Mouse (Mus musculus): ENCODE measurements around the gene Ubl7. TPM values are rescaled to one million over a fixed set of nuclear protein-coding genes. Genes with fewer than 3 reads are reported as not detected.

The Ubl7 gene
- polyA plus RNA-seq, 1 experiment from 2014 or later = 91.4 TPM

- Histone ChIP-seq H3K9me3 (ENCODE audit: control insufficient read depth, low read length) (no peaks in the 10 kb centered on the region), H3K4me3 (ENCODE audit: low read depth, low read length) (no peak overlapping the region), H3K27me3 (replicated peaks; ENCODE audit: control insufficient read depth, insufficient read depth, low read length) (no peaks in the 10 kb centered on the region), H3K36me3 (ENCODE audit: control insufficient read depth, insufficient read depth, low read length) (peaks cover 36% of the 10 kb centered on the region), H3K27ac (ENCODE audit: low read depth) (no peak overlapping the region), H3K9ac (ENCODE audit: low read length) (no peak overlapping the region), H3K4me1 (replicated peaks; ENCODE audit: control insufficient read depth, insufficient read depth, low read length) (no peaks in the 10 kb centered on the region), H3K4me2 (ENCODE audit: low read length) (no peak overlapping the region)
- ATAC-seq (replicated peaks; ENCODE audit: low FRiP score, low TSS enrichment, low read depth) (no peak), DNase-seq (ENCODE audit: low spot score) (no peak)
- WGBS = 83% methylated on average over 5 of the region's 5 CpGs
Observed at GRCm38 (mm10) chr9:57931166-57931767, 20.5 kb downstream of the Ubl7 start.

DNA sequence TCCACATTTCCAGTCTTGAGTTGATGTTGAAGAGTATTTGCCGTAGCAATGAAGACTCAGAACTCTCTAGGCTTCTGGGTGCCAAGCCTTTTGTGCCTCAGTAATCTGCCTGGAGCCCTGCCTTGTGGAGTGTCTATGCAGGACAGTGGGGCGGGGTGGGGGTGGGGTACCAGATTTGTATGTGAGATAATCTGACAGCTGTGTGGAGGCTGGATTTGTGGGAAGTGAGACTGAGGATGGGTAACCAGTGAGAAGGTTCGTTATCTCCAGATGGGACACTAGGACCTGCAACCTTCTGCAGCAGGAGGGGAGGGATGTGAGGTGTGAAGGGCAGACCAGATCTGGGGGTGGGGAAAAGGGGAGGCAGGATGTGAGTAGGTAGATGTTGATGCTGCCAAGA, 21.5 kb downstream of the Ubl7 start:
- H3K4me3 ChIP-seq (ENCODE audit: low read depth, low read length) = no peak overlapping the region
- no peak overlapping the region for H3K27ac ChIP-seq (ENCODE audit: low read depth)
- WGBS = 66% methylated on average over 3 of the region's 3 CpGs
- no peaks in the 10 kb centered on the region; the same call in 1 of the 2 replicates for H3K27me3 ChIP-seq (replicated peaks; ENCODE audit: control insufficient read depth, insufficient read depth, low read length)
- DNase-seq (ENCODE audit: low spot score) (no peak), ATAC-seq (replicated peaks; ENCODE audit: low FRiP score, low TSS enrichment, low read depth) (no peak)
- peaks cover 26% of the 10 kb centered on the region; the same call in 1 of the 2 replicates for H3K36me3 ChIP-seq (ENCODE audit: control insufficient read depth, insufficient read depth, low read length)
- H3K9me3 ChIP-seq (ENCODE audit: control insufficient read depth, low read length) = no peaks in the 10 kb centered on the region
- no peak overlapping the region for H3K9ac ChIP-seq (ENCODE audit: low read length)
- no peak overlapping the region for H3K4me2 ChIP-seq (ENCODE audit: low read length)
- H3K4me1 ChIP-seq (replicated peaks; ENCODE audit: control insufficient read depth, insufficient read depth, low read length) = no peaks in the 10 kb centered on the region

GRCm38 (mm10) chr9:57932831-57933602, 22.2 kb downstream of the Ubl7 start:
- H3K4me2 ChIP-seq (ENCODE audit: low read length) = no peak overlapping the region
- WGBS = 74% methylated on average over 6 of the region's 6 CpGs
- peaks cover 20% of the 10 kb centered on the region; the same call in 1 of the 2 replicates for H3K36me3 ChIP-seq (ENCODE audit: control insufficient read depth, insufficient read depth, low read length)
- H3K27me3 ChIP-seq (replicated peaks; ENCODE audit: control insufficient read depth, insufficient read depth, low read length) = peaks cover 4% of the 10 kb centered on the region
- H3K9me3 ChIP-seq (ENCODE audit: control insufficient read depth, low read length) = no peaks in the 10 kb centered on the region
- ATAC-seq (replicated peaks; ENCODE audit: low FRiP score, low TSS enrichment, low read depth) (no peak), DNase-seq (ENCODE audit: low spot score) (no peak)
- H3K4me1 ChIP-seq (replicated peaks; ENCODE audit: control insufficient read depth, insufficient read depth, low read length) = no peaks in the 10 kb centered on the region
- H3K27ac ChIP-seq (ENCODE audit: low read depth) = no peak overlapping the region
- H3K4me3 ChIP-seq (ENCODE audit: low read depth, low read length) = no peak overlapping the region
- H3K9ac ChIP-seq (ENCODE audit: low read length) = no peak overlapping the region

GRCm38 (mm10) chr9:57935683-57936437, 25.1 kb downstream of the Ubl7 start:
- peak; percentile 92 for DNase-seq (ENCODE audit: low spot score)
- no peaks in the 10 kb centered on the region for H3K36me3 ChIP-seq (ENCODE audit: control insufficient read depth, insufficient read depth, low read length)
- H3K4me1 ChIP-seq (replicated peaks; ENCODE audit: control insufficient read depth, insufficient read depth, low read length) = 0 out of 2 replicates have a peak, but pooled peaks cover 7% of the 10 kb centered on the region
- no peak overlapping the region for H3K4me3 ChIP-seq (ENCODE audit: low read depth, low read length)
- H3K27ac ChIP-seq (ENCODE audit: low read depth) = no peak overlapping the region
- no peak overlapping the region for H3K4me2 ChIP-seq (ENCODE audit: low read length)
- ATAC-seq (replicated peaks; ENCODE audit: low FRiP score, low TSS enrichment, low read depth) = no peak
- no peaks in the 10 kb centered on the region for H3K9me3 ChIP-seq (ENCODE audit: control insufficient read depth, low read length)
- 29% methylated on average over 6 of the region's 6 CpGs for WGBS
- H3K9ac ChIP-seq (ENCODE audit: low read length) = no peak overlapping the region
- H3K27me3 ChIP-seq (replicated peaks; ENCODE audit: control insufficient read depth, insufficient read depth, low read length) = peaks cover 29% of the 10 kb centered on the region

GRCm38 (mm10) chr9:57937171-57937570, 26.4 kb downstream of the Ubl7 start:
- Histone ChIP-seq H3K4me1 (replicated peaks; ENCODE audit: control insufficient read depth, insufficient read depth, low read length) (0 out of 2 replicates have a peak, but pooled peaks cover 8% of the 10 kb centered on the region), H3K9ac (ENCODE audit: low read length) (no peak overlapping the region), H3K4me3 (ENCODE audit: low read depth, low read length) (no peak overlapping the region), H3K27ac (ENCODE audit: low read depth) (no peak overlapping the region), H3K36me3 (ENCODE audit: control insufficient read depth, insufficient read depth, low read length) (no peaks in the 10 kb centered on the region), H3K4me2 (ENCODE audit: low read length) (no peak overlapping the region), H3K27me3 (replicated peaks; ENCODE audit: control insufficient read depth, insufficient read depth, low read length) (peaks cover 42% of the 10 kb centered on the region), H3K9me3 (ENCODE audit: control insufficient read depth, low read length) (no peaks in the 10 kb centered on the region)
- WGBS = 82% methylated on average over 4 of the region's 4 CpGs
- no peak for ATAC-seq (replicated peaks; ENCODE audit: low FRiP score, low TSS enrichment, low read depth)
- no peak for DNase-seq (ENCODE audit: low spot score)

- H3K27ac ChIP-seq (ENCODE audit: low read depth) = no peak overlapping the region
- H3K4me3 ChIP-seq (ENCODE audit: low read depth, low read length) = no peak overlapping the region
- H3K9ac ChIP-seq (ENCODE audit: low read length) = no peak overlapping the region
- H3K36me3 ChIP-seq (ENCODE audit: control insufficient read depth, insufficient read depth, low read length) = no peaks in the 10 kb centered on the region
- H3K4me2 ChIP-seq (ENCODE audit: low read length) = no peak overlapping the region
- no peak for ATAC-seq (replicated peaks; ENCODE audit: low FRiP score, low TSS enrichment, low read depth)
- no peaks in the 10 kb centered on the region for H3K9me3 ChIP-seq (ENCODE audit: control insufficient read depth, low read length)
- DNase-seq (ENCODE audit: low spot score) = no peak
- H3K4me1 ChIP-seq (replicated peaks; ENCODE audit: control insufficient read depth, insufficient read depth, low read length) = 0 out of 2 replicates have a peak, but pooled peaks cover 8% of the 10 kb centered on the region
- H3K27me3 ChIP-seq (replicated peaks; ENCODE audit: control insufficient read depth, insufficient read depth, low read length) = peaks cover 47% of the 10 kb centered on the region
- WGBS = 61% methylated on average over 6 of the region's 6 CpGs
Observed at GRCm38 (mm10) chr9:57937651-57938050, 26.9 kb downstream of the Ubl7 start.

DNA sequence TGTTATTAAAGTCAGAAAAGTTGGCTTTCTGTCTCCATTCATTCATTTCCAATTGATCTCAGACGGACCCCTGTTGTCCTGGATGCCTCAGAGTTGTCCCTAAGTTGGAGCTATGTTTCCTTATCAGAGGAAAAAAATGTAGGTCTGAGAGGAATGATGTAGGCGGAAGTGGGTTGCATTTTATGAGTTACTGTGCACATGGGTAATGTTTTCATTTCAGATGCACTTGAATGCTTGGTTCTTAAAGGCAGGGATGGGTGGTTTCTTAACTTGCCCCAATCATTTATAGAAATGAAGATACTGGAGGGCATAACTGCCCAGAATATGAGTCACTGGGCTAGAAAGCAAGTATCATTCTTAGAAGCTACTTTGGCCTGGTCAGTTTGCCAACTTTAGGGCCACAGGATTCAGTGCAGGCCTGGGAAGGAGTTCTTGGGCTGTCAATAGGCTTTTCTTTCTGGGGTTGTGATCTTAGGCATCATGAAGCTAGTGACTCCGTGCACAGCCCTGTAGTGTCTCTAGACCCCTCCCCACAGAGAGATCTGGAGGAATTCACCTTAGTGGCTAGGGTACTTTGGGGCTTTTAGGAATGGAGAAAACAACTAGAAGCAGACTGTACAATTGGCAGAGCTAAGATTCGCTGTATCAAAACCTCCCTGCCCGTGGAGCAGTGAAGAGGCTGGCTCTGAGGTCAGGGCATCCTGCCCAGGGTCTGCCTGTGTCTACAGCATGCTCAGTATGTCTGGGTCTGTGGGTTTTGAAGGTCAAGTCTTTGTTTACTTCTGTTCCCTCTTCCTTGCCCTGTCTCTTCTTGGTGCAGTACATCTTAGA, 27.7 kb downstream of the Ubl7 start:
- DNase-seq (ENCODE audit: low spot score) (no peak), ATAC-seq (replicated peaks; ENCODE audit: low FRiP score, low TSS enrichment, low read depth) (no peak)
- 74% methylated on average over 5 of the region's 5 CpGs for WGBS
- H3K4me2 ChIP-seq (ENCODE audit: low read length) = no peak overlapping the region
- H3K4me3 ChIP-seq (ENCODE audit: low read depth, low read length) = no peak overlapping the region
- H3K27me3 ChIP-seq (replicated peaks; ENCODE audit: control insufficient read depth, insufficient read depth, low read length) = peaks cover 54% of the 10 kb centered on the region
- H3K36me3 ChIP-seq (ENCODE audit: control insufficient read depth, insufficient read depth, low read length) = no peaks in the 10 kb centered on the region
- no peak overlapping the region for H3K9ac ChIP-seq (ENCODE audit: low read length)
- H3K9me3 ChIP-seq (ENCODE audit: control insufficient read depth, low read length) = no peaks in the 10 kb centered on the region
- 0 out of 2 replicates have a peak, but pooled peaks cover 8% of the 10 kb centered on the region for H3K4me1 ChIP-seq (replicated peaks; ENCODE audit: control insufficient read depth, insufficient read depth, low read length)
- H3K27ac ChIP-seq (ENCODE audit: low read depth) = no peak overlapping the region

Data from intestine, embryonic 14.5 days (tissue).